Mouse (Mus musculus): Measurements from ENCODE around the gene H2-DMb1. TPM values are rescaled to one million over a fixed set of nuclear protein-coding genes. Genes with fewer than 3 reads are reported as not detected.

H2-DMb1 gene
- total RNA-seq (2021) = under 1 TPM; 0.72 to 0.89 TPM

- DNase-seq = peak; percentile 56 to 73
- intact Hi-C loops (cut with DNase I) = no loop called here
These were observed at the start of gene H2-DMb1 for GRCm38 (mm10) chr17:34152923-34153322. Gene H2-DMb1 (plus strand): TSS chr17:34153072.

DNA sequence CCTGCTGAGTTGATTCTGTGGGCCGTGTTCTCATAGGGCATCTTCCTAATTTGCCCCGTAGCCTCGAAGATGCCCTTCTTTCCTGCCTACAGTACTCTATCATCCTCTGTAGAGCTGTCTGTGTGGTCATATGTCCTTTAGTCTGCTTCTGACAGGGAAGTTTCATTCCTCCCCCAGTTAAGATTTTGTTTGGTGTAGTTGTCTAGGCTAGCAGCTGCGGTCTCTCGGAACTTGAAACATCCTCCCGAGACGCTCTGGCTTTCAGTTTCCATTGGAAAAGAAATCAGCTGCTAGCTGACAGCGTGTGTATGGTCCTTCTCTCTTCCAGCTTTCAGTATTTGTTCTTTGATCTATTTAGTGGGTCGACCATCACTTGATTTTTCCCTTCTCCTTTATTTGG lies 48.1 kb upstream of the H2-DMb1 start:
- intact Hi-C loops (cut with DNase I) = loop anchor here (10.0 kb wide), 1 partner anchor 130 kb away; the partner anchor contains the start of gene H2-Ob
- no peak for DNase-seq

GRCm38 (mm10) chr17:34106555-34106954 lies 46.3 kb upstream of the H2-DMb1 start:
- intact Hi-C loops (cut with DNase I) = loop anchor here (10.0 kb wide), 1 partner anchor 128 kb away; the partner anchor contains the start of gene H2-Ob
- no peak for DNase-seq

- no peak for DNase-seq
- intact Hi-C loops (cut with DNase I) = loop anchor here (10.0 kb wide), 1 partner anchor 128 kb away; the partner anchor contains the start of gene H2-Ob
These were observed 45.6 kb upstream of the H2-DMb1 start for GRCm38 (mm10) chr17:34107109-34107867.

- DNase-seq = no peak
- intact Hi-C loops (cut with DNase I) = loop anchor here (10.0 kb wide), 1 partner anchor 126 kb away; the partner anchor contains the start of gene H2-Ob
These were observed 44.4 kb upstream of the H2-DMb1 start for GRCm38 (mm10) chr17:34108460-34108859.

- DNase-seq = no peak
- intact Hi-C loops (cut with DNase I) = loop anchor here (10.0 kb wide), 1 partner anchor 126 kb away; the partner anchor contains the start of gene H2-Ob
These were observed 43.6 kb upstream of the H2-DMb1 start for GRCm38 (mm10) chr17:34109038-34109805.

DNA sequence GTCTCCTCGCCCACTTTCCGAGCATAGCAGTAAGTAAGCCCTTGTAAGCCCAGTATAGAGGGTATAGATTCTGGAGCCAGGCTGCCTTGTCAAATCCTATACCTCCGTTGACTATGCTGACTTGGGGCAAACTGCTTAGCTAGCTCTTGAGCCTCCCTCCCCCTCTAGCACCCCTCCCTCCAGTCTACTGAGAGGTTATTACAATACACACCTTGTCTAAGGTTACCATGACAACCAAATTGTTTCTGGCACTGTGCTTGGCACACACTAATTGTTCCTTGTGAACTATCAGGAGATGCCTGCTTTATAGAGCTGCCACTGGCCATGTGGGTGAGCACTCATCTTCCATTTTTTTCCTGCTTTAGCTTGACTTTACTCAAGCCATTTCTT lies 43.1 kb upstream of the H2-DMb1 start:
- intact Hi-C loops (cut with DNase I) = loop anchor here (10.0 kb wide), 2 partner anchors 125 to 1785 kb away; partner anchors contain the start of genes Akap8 and H2-Ob
- DNase-seq = no peak

DNA sequence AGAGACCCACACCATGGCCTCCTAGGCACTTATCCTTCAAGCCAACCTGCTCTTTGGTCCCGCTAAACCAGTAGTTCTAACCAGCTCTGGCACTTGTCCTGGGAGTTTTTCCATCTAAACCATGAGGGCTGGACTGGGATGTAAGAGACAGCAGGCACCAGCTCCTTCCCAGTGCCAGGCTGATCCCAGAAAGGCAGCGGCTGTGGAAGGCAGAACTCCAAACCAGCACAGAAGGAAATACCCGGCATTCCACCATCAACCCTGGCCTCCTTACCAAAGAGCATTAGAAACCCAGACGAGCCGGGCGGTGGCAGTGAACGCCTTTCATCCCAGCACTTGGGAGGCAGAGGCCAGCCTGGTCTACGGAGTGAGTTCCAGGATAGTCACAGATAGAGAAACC lies 42.6 kb upstream of the H2-DMb1 start:
- intact Hi-C loops (cut with DNase I) = loop anchor here (10.0 kb wide), 1 partner anchor 1786 kb away; the partner anchor contains the start of gene Akap8
- no peak for DNase-seq

- intact Hi-C loops (cut with DNase I) = loop anchor here (10.0 kb wide), 1 partner anchor 1789 kb away; the partner anchor contains the start of gene Akap8
- no peak for DNase-seq
These were observed 38.8 kb upstream of the H2-DMb1 start for GRCm38 (mm10) chr17:34114114-34114513.

GRCm38 (mm10) chr17:34116736-34117370 lies 36.0 kb upstream of the H2-DMb1 start:
- intact Hi-C loops (cut with DNase I) = loop anchor here (5.0 to 10.0 kb wide), 2 partner anchors 85 to 1792 kb away; partner anchors contain the start of genes Akap8, Rxrb and Slc39a7
- no peak for DNase-seq

- intact Hi-C loops (cut with DNase I) = loop anchor here (5.0 to 10.0 kb wide), 2 partner anchors 85 to 1793 kb away; partner anchors contain the start of genes Akap8, Rxrb and Slc39a7
- no peak for DNase-seq
These were observed 35.3 kb upstream of the H2-DMb1 start for GRCm38 (mm10) chr17:34117421-34118112.

DNA sequence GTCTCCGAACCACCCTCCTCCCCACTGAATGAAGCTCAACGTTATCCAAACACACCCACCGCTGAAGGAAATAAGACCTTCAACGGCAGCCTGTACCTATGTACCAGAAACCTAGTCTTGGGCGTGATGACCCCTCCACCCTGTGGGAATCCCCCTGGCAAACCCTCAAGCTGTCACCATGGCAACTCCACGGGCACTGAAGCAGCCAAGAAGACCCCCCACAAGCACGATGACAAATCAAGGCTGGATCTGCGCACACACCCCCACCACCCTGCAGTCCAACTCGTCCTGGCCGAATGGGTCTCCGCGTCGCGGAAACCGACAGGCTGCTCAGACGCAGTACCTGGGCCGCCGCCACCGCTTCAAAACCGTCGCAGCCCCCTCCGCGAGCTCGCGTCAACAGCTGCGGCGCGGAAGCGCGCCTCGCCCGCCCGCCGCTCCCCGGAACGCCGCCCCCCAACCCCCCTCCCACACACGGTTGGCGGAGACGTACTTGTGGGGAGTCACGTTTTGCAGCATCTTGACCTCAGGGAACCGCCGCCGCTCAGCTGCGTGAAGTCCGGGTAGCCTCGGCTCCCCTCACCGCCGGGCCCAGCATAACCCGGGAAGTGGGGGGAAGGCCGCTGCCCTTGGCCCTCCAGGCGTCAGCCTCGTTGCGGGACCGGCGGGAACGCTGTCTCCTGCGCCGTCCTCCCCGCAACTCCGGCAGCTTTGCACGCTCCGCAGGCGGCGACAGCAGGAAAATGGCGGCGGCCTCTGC lies 34.6 kb upstream of the H2-DMb1 start:
- DNase-seq = peak in 1 of 2 experiments; percentile 54
- intact Hi-C loops (cut with DNase I) = loop anchor here (5.0 to 10.0 kb wide), 2 partner anchors 86 to 1793 kb away; partner anchors contain the start of genes Akap8, Rxrb and Slc39a7

- intact Hi-C loops (cut with DNase I) = loop anchor here (5.0 to 10.0 kb wide), 2 partner anchors 87 to 1794 kb away; partner anchors contain the start of genes Akap8, Rxrb and Slc39a7
- no peak for DNase-seq
These were observed 34.0 kb upstream of the H2-DMb1 start for GRCm38 (mm10) chr17:34118873-34119248.

GRCm38 (mm10) chr17:34119249-34120179 lies 33.4 kb upstream of the H2-DMb1 start, which contains the start of gene H2-DMa:
Gene H2-DMa (plus strand): TSS chr17:34119541.
- peak; percentile 100 for DNase-seq
- intact Hi-C loops (cut with DNase I) = loop anchor here (5.0 to 10.0 kb wide), 4 partner anchors 87 to 1795 kb away; partner anchors contain the start of genes Agpat1, Akap8, Hnrnpm and Rnf5

DNA sequence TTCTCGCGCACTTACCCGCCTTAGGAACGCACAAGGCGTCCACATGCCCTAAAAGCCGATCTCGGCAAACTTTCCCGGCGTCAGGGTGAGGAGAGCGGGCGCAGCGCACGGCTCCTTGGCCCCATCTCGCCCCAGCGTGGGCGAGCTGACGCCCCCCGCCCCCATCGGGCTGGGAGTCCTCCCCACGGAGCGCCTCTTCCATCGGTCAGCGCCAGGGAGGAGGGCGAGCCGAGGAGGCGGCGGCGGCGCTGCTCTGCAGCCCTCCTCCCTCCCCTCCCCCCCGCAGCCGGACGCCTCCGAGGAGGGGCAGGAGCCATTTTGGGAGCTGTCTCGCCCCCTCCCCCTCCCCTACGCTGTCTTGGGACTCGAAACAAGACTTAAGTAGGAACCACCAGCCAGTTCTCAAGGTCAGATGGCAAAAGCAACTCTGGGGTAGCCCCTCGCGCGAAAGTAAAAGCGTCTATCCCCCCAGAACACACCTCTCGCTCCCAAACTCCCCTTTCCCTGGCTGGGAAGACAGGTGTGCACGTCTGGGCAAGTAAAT lies 32.6 kb upstream of the H2-DMb1 start:
- peak; percentile 91 to 92 for DNase-seq
- intact Hi-C loops (cut with DNase I) = loop anchor here (10.0 kb wide), 2 partner anchors 435 to 485 kb away; partner anchors contain the start of genes Agpat1, Hnrnpm and Rnf5

DNA sequence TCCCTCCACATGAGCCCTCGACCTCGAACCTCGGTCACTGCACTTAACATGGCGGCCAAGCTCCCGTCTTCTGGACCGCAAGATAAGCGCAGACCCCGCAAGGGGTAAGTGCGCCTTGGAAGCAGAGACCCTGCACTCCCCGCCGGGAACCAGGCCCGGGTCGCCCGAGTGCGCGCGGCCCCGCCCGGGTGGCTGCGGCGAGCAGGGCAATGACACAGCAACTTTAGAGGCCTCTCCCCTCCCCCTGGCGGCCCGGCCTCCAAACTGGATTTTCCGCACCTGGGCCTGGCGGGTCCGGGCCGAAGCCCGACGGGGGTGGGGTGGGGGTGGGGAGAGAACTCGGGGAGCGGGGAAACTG lies 32.1 kb upstream of the H2-DMb1 start:
- intact Hi-C loops (cut with DNase I) = loop anchor here (10.0 kb wide), 2 partner anchors 436 to 484 kb away; partner anchors contain the start of genes Agpat1, Hnrnpm and Rnf5
- peak; percentile 91 for DNase-seq

Measured in heart, postnatal 10 days (tissue).